Mouse (Mus musculus) spleen, postnatal 36 days (tissue): ENCODE data around the gene Pi4ka.
"Not testable (repeated sequence)": the region's sequence is repeated elsewhere in the genome, so short reads cannot be mapped to it uniquely, and the experiment has no call there.

Experiments used
- DNase-seq, 2 experiments: peaks; one replicate each; pipeline ENCODE4 v3.0.0; 2022; ENCODE audit warnings: low spot score in 2 of 2, mixed read lengths in 1 of 2

Pi4ka gene

GRCm38 (mm10) chr16:17233702-17234498, 172.2 kb downstream of the Pi4ka start:
- peak in 1 of 2 experiments; percentile 16 for DNase-seq

- DNase-seq = peak; percentile 91 to 92
Measured at GRCm38 (mm10) chr16:17232794-17233701, 173.1 kb downstream of the Pi4ka start, which contains the start of gene Hic2. Gene Hic2, plus strand, starts transcription at chr16:17233572.

GRCm38 (mm10) chr16:17231523-17231922, 174.6 kb downstream of the Pi4ka start:
- DNase-seq = not testable (repeated sequence)
